Mouse (Mus musculus) hindbrain, postnatal 0 days (tissue): ENCODE measurements around the gene Ctbs. TPM values are rescaled to one million over a fixed set of nuclear protein-coding genes. Genes with fewer than 3 reads are reported as not detected.

ENCODE experiments used
- ATAC-seq: fragments of 200-750 bp; cut with Nextera tagmentation; 2 replicates; pipeline ENCODE4 v1.8.0; 2017; ENCODE audit warnings: mild to moderate bottlenecking, moderate TSS enrichment, moderate library complexity
- DNase-seq: peaks from one replicate; pipeline ENCODE4 v3.0.0-alpha.2; 2015; ENCODE audit warnings: low spot score
- H3K27ac ChIP-seq: fragments of 300-500 bp; sonication (generic); 2 replicates; pipeline ENCODE4 v1.5.1; 2014; ENCODE audit warnings: mild to moderate bottlenecking
- H3K27me3 ChIP-seq: fragments of 300-500 bp; sonication (generic); 2 replicates; pipeline ENCODE4 v1.6.1; 2014; ENCODE audit warnings: low read length, mixed read lengths; ENCODE audit not compliant: insufficient read depth
- H3K36me3 ChIP-seq: fragments of 300-500 bp; sonication (generic); 2 replicates; pipeline ENCODE4 v1.6.1; 2014; ENCODE audit warnings: low read length, mixed read lengths; ENCODE audit not compliant: insufficient read depth
- H3K4me1 ChIP-seq: fragments of 300-500 bp; sonication (generic); 2 replicates; pipeline ENCODE4 v1.6.1; 2014; ENCODE audit warnings: antibody characterized with exemption, low read length, mixed read lengths; ENCODE audit not compliant: insufficient read depth
- H3K4me2 ChIP-seq: fragments of 300-500 bp; sonication (generic); 2 replicates; pipeline ENCODE4 v1.6.1; 2014; ENCODE audit warnings: low read depth, mild to moderate bottlenecking, low read length, moderate library complexity, mixed read lengths
- H3K4me3 ChIP-seq: fragments of 300-500 bp; sonication (generic); 2 replicates; pipeline ENCODE4 v1.5.1; 2014; ENCODE audit warnings: low read length
- H3K9ac ChIP-seq: fragments of 300-500 bp; sonication (generic); replicated peaks from 2 replicates; pipeline ENCODE4 v1.6.1; 2014; ENCODE audit warnings: mild to moderate bottlenecking, low read length, moderate library complexity, mixed read lengths
- H3K9me3 ChIP-seq: fragments of 300-500 bp; sonication (generic); 2 replicates; pipeline ENCODE4 v1.6.1; 2016; ENCODE audit warnings: low read length, mixed read lengths
- CTCF ChIP-seq: IDR thresholded peaks from 2 replicates; pipeline ENCODE4 v1.5.1; 2016; ENCODE audit warnings: antibody characterized with exemption, control low read depth, low read depth
- WGBS: fragments of 180-500 bp; shearing (Covaris S2); extraction: QIAGEN DNeasy Blood & Tissue Kit; methylation state at CpG from one replicate; pipeline ENCODE4 v1.1.7; 2014; 5-methylcytosine and 5-hydroxymethylcytosine counted together
- polyA plus RNA-seq: library from polyadenylated mRNA; unstranded; fragments of >200 nt; fragmentation: Nextera tagmentation; extraction: Ambion mirVana; gene quantifications from 2 replicates; pipeline ENCODE4 v1.2.1, GENCODE M21; 2015
- total RNA-seq: library from RNA; depleted of rRNA; stranded (reverse); fragments of >200 nt; gene quantifications from 2 replicates; pipeline ENCODE4 v1.2.3, GENCODE M21; 2014; rRNA removed

Ctbs gene
- 6.6 and 11.4 TPM in 2 replicates for total RNA-seq
- 5.7 and 6.2 TPM in 2 replicates for polyA plus RNA-seq

DNA sequence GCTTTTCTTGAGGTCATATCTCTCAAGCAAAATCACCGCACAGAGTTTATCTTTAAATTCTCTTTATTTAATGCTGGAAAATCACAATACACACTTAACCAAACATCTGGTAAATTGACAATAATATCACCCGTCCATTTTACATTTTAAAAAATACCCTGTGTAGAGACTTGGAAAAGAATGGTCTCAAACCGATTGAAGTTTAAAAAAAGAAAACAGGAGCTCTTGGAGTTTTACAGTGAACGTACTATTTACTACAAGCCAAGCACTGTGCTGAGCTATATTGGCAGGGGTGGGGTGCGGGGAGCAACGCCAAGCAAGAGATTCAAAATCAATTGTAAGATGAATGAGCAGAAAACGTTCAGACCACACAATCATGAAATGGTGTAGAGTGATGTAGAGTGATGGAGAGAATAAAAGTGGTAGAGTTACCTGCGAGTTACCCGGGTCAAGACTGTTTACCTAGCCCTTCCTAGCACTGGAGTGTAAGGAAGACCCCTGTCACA, at the start of gene Ctbs:
TSS of gene Ctbs (plus strand) at position 51 of the 506 bp plus-strand sequence.
- 49% methylated on average over 9 of the region's 9 CpGs for WGBS
- Histone ChIP-seq H3K27ac (peak within 1 kb of the TSS; percentile 67), H3K4me2 (peak within 1 kb of the TSS; percentile 76), H3K4me3 (peak within 1 kb of the TSS; percentile 50), H3K36me3 (no peaks in the 10 kb centered on the region), H3K4me1 (no peaks in the 10 kb centered on the region), H3K9ac (peak within 1 kb of the TSS; percentile 51), H3K27me3 (no peaks in the 10 kb centered on the region), H3K9me3 (no peaks in the 10 kb centered on the region)
- DNase-seq (no peak), ATAC-seq (no peak)
- no peak for TF ChIP-seq CTCF

DNA sequence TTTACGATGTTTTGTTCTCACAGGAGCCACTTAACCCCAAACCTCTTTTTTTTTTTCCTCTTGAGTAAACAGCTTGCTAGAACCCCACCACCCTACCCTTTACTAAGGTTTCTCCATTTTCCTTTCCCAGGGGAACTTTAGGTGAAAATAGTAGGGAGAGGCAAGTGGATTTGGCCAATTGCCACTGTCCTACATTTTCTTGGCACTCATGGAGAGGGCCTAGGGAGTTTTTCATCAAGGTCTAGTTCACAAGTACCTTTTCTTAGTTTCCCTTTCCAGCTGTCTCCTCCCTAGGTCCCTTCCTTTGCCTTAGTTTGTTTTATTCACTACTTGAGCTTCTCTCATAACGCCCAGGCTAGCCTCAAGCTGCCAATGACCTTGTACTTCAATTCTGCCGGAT, 45.8 kb upstream of the Ctbs start:
- peaks cover 21% of the 10 kb centered on the region for H3K4me1 ChIP-seq
- H3K27ac ChIP-seq, result peak overlapping the region; percentile 88
- peak overlapping the region; percentile 76 for H3K4me2 ChIP-seq
- H3K9me3 ChIP-seq, result no peaks in the 10 kb centered on the region
- no peaks in the 10 kb centered on the region for H3K36me3 ChIP-seq
- H3K9ac ChIP-seq, result peak overlapping the region; percentile 86
- H3K27me3 ChIP-seq, result no peaks in the 10 kb centered on the region
- 35% methylated on average over 3 of the region's 3 CpGs for WGBS
- no peak for ATAC-seq
- H3K4me3 ChIP-seq, result peak overlapping the region; percentile 95
- TF ChIP-seq CTCF, result no peak
- no peak for DNase-seq

DNA sequence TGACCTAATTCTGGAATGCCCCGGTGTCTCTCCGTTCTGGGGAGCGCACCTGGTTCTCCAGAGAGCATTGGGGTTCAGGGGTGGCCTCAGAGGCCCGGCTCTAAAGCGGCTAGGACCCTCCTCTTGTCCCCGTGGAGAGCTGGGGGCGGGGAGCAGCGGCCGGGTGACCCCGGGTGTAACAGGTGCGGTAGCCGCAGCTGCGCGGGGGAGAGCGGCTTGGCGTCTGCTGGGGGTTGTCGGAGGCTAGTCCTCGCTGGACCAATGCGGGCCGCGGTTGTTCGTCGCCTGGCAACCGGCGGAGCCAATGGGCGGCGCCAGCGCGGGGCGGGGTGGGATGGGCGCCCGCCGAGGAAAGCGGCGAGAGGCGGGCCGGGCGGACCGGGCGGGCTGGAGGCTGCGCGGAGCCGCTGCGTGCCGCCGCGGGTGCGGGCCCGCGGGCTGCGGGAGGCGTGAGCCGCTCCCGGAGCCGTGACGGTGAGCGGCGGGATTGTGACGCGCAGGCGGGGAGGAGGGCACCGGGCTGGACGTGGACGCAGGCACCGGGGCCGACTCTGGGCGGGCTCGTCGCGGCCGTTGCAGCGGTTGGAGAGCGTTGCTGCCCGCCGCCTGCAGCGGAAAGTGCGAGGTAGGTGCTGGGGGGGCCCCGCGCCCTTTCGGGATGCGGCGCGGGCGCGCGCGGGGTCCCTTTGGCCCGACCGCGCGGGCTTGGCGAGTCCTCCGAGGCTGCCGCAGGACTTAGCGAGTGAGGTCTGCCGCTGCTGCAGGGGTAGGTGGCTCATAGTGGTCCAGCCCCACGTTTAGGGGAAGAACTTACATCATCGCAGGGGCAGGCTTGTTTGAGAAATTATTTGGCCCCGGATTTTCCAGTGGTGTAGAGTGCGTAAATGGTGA, 45.0 kb upstream of the Ctbs start, which contains the start of gene Ssx2ip:
TSS of gene Ssx2ip (plus strand) at position 332 of the 891 bp plus-strand sequence.
- no peak for TF ChIP-seq CTCF
- DNase-seq, result peak; percentile 97
- Histone ChIP-seq H3K9ac (peak within 1 kb of the TSS; percentile 86), H3K4me2 (peak within 1 kb of the TSS; percentile 76), H3K36me3 (no peaks in the 10 kb centered on the region), H3K27me3 (no peaks in the 10 kb centered on the region), H3K4me3 (peak within 1 kb of the TSS; percentile 95), H3K9me3 (no peaks in the 10 kb centered on the region), H3K27ac (peak within 1 kb of the TSS; percentile 88), H3K4me1 (peaks cover 21% of the 10 kb centered on the region)
- ATAC-seq, result peak; percentile 99
- WGBS, result under 1% methylated on average over 82 of the region's 100 CpGs

DNA sequence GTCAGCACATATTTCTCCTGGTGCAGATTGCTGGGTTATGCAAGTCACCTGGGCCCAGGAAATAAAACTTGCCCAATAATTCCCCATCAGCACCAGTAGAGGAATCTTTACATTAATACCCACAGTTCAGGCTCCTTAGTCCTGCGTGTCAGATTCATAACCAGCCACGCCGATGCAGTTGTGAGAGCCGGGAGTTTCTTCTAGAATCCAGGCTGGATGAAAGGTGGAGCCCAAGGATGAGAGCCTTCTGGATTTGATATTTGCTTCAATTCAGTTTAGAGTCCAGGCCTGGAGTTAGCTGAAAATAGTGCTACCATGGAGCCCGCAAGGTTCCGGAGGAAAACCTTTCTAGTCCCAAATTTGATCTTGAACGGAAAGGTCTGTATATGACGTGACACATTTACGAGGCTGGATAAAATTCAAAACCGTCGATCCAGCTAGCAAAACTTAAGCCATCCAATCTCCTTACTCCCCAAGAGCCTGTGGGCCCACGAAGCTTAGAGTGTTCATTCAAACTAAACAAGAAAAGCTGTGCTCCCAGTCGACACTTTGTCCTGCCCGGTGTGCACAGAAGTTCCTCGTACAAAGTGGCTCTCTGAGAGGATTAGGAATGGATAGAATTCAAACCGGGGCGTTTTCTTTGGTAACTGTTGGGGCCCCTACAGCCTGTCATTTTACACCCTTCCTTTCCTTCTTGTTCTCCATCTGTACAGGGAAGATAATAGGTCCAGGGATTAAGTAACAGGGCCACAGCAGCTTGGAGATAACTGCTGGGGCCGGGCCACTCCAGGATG, 44.2 kb upstream of the Ctbs start:
- no peak for DNase-seq
- Histone ChIP-seq H3K27me3 (no peaks in the 10 kb centered on the region), H3K4me3 (peak overlapping the region; percentile 95), H3K9ac (peak overlapping the region; percentile 86), H3K36me3 (no peaks in the 10 kb centered on the region), H3K4me1 (peaks cover 21% of the 10 kb centered on the region), H3K27ac (peak overlapping the region; percentile 88), H3K9me3 (no peaks in the 10 kb centered on the region), H3K4me2 (peak overlapping the region; percentile 76)
- WGBS, result 28% methylated on average over 18 of the region's 18 CpGs
- no peak for TF ChIP-seq CTCF
- ATAC-seq, result no peak

DNA sequence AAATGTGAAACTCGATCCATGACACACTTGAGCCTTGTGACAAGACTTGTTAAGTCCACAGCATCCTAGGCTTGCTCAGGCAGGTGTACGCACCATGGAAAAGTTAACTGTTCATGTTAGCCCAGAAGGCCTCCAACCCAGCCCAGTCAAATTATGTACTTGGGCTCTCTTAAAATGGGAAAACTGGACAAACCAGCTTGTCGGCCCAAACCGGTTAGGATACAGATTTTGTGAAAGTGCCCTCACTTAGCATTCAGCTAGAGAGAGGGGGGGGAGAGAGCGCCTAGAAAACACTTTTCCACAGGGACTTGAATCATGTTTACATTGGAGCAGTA, 43.6 kb upstream of the Ctbs start:
- Histone ChIP-seq H3K4me2 (peak overlapping the region; percentile 76), H3K9me3 (no peaks in the 10 kb centered on the region), H3K9ac (peak overlapping the region; percentile 86), H3K4me3 (peak overlapping the region; percentile 95), H3K27me3 (no peaks in the 10 kb centered on the region), H3K36me3 (no peaks in the 10 kb centered on the region), H3K4me1 (peaks cover 21% of the 10 kb centered on the region), H3K27ac (no peak overlapping the region)
- 54% methylated on average over 5 of the region's 5 CpGs for WGBS
- no peak for ATAC-seq
- no peak for DNase-seq
- TF ChIP-seq CTCF, result no peak

DNA sequence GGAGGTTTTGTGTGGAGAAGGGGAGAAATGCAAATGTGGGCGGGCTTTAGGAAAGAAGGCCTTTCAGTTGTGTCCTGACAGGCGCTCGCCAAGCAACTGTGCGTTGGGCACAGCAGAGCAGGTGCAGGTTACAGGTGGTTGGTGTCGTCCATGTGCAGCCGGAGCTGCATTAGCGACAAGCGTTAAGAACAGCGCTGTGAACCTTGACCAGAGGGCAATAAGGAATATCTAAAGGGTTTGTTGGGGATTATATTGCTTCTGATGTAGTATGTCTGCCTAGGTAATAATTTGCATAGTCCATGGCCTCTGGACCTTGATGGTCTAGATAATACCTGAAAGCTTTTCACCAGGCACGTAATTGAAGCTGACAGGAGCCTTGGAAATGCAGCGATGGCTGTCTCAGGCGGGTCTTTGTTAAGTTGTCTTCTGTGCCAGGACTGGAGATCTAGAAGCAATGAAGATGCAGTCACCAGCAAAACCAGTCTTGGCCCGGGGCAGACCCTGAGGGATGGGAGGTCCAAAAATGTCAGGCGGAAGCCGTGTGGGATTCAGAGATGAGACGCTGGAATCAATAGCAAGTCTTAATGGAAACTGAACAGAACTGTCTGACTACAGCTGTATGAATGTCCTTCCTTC, 42.4 kb upstream of the Ctbs start:
- TF ChIP-seq CTCF, result no peak
- no peaks in the 10 kb centered on the region for H3K36me3 ChIP-seq
- H3K4me1 ChIP-seq, result peaks cover 21% of the 10 kb centered on the region
- H3K9me3 ChIP-seq, result no peaks in the 10 kb centered on the region
- H3K27me3 ChIP-seq, result no peaks in the 10 kb centered on the region
- no peak overlapping the region for H3K9ac ChIP-seq
- no peak overlapping the region for H3K4me3 ChIP-seq
- no peak overlapping the region for H3K27ac ChIP-seq
- WGBS, result 81% methylated on average over 16 of the region's 16 CpGs
- DNase-seq (no peak), ATAC-seq (no peak)
- H3K4me2 ChIP-seq, result peak overlapping the region; percentile 26
